Mouse (Mus musculus): ENCODE data around the gene Tmem135. TPM values are rescaled to one million over a fixed set of nuclear protein-coding genes. Genes with fewer than 3 reads are reported as not detected.
A peak's percentile ranks its signal among the peaks of the same experiment; 100 is the strongest.
"Not testable (repeated sequence)": the region's sequence is repeated elsewhere in the genome, so short reads cannot be mapped to it uniquely, and the experiment has no call there.

Tmem135 gene
- polyA plus RNA-seq, 1 experiment from 2014 or later = 54.6 TPM

- ATAC-seq = no peak
- H3K9ac ChIP-seq (ENCODE audit: low read depth, low read length) = no peak overlapping the region
- no peaks in the 10 kb centered on the region for H3K36me3 ChIP-seq (ENCODE audit: control insufficient read depth, insufficient read depth, low read length)
- WGBS = 67% methylated on average over 5 of the region's 5 CpGs
- H3K27me3 ChIP-seq (replicated peaks; ENCODE audit: control insufficient read depth, insufficient read depth, low read length) = no peaks in the 10 kb centered on the region
- peaks cover 8% of the 10 kb centered on the region for H3K4me1 ChIP-seq (ENCODE audit: control insufficient read depth, insufficient read depth, low read length)
- H3K9me3 ChIP-seq (ENCODE audit: control insufficient read depth, low read length) = no peaks in the 10 kb centered on the region
- H3K4me2 ChIP-seq (ENCODE audit: low read depth, low read length) = 0 out of 2 replicates have a peak overlapping the region, but pooled peaks have one; percentile 12
- no peak overlapping the region for H3K4me3 ChIP-seq (ENCODE audit: low read length)
- H3K27ac ChIP-seq (ENCODE audit: low read length) = peak overlapping the region; percentile 75
Observed at GRCm38 (mm10) chr7:89326202-89326601, 77.8 kb downstream of the Tmem135 start.

- H3K36me3 ChIP-seq (ENCODE audit: control insufficient read depth, insufficient read depth, low read length); H3K4me3 ChIP-seq (ENCODE audit: low read length); H3K4me1 ChIP-seq (ENCODE audit: control insufficient read depth, insufficient read depth, low read length); ATAC-seq; H3K27ac ChIP-seq (ENCODE audit: low read length); H3K9ac ChIP-seq (ENCODE audit: low read depth, low read length); H3K4me2 ChIP-seq (ENCODE audit: low read depth, low read length); H3K27me3 ChIP-seq (replicated peaks; ENCODE audit: control insufficient read depth, insufficient read depth, low read length); H3K9me3 ChIP-seq (ENCODE audit: control insufficient read depth, low read length): not testable (repeated sequence)
- WGBS = 89% methylated on average over 4 of the region's 4 CpGs
Observed at GRCm38 (mm10) chr7:89322741-89323140, 81.3 kb downstream of the Tmem135 start.

GRCm38 (mm10) chr7:89319351-89319750 is 84.7 kb downstream of the Tmem135 start:
- WGBS = 78% methylated on average over 1 of the region's 1 CpGs
- Histone ChIP-seq H3K4me2 (ENCODE audit: low read depth, low read length) (no peak overlapping the region), H3K4me1 (ENCODE audit: control insufficient read depth, insufficient read depth, low read length) (peaks cover 3% of the 10 kb centered on the region; the same call in 1 of the 2 replicates), H3K36me3 (ENCODE audit: control insufficient read depth, insufficient read depth, low read length) (no peaks in the 10 kb centered on the region), H3K9ac (ENCODE audit: low read depth, low read length) (no peak overlapping the region), H3K27me3 (replicated peaks; ENCODE audit: control insufficient read depth, insufficient read depth, low read length) (no peaks in the 10 kb centered on the region), H3K4me3 (ENCODE audit: low read length) (no peak overlapping the region), H3K9me3 (ENCODE audit: control insufficient read depth, low read length) (no peaks in the 10 kb centered on the region), H3K27ac (ENCODE audit: low read length) (no peak overlapping the region)
- ATAC-seq = no peak

GRCm38 (mm10) chr7:89317088-89317487 is 86.9 kb downstream of the Tmem135 start:
- not testable (repeated sequence) for H3K27me3 ChIP-seq (replicated peaks; ENCODE audit: control insufficient read depth, insufficient read depth, low read length); H3K4me1 ChIP-seq (ENCODE audit: control insufficient read depth, insufficient read depth, low read length); H3K27ac ChIP-seq (ENCODE audit: low read length); H3K9me3 ChIP-seq (ENCODE audit: control insufficient read depth, low read length); ATAC-seq; H3K4me2 ChIP-seq (ENCODE audit: low read depth, low read length); H3K4me3 ChIP-seq (ENCODE audit: low read length); H3K9ac ChIP-seq (ENCODE audit: low read depth, low read length); H3K36me3 ChIP-seq (ENCODE audit: control insufficient read depth, insufficient read depth, low read length)
- WGBS = 91% methylated on average over 1 of the region's 1 CpGs

- 80% methylated on average over 3 of the region's 3 CpGs for WGBS
- no peaks in the 10 kb centered on the region for H3K27me3 ChIP-seq (replicated peaks; ENCODE audit: control insufficient read depth, insufficient read depth, low read length)
- H3K9ac ChIP-seq (ENCODE audit: low read depth, low read length) = no peak overlapping the region
- peak; percentile 62 for ATAC-seq
- H3K36me3 ChIP-seq (ENCODE audit: control insufficient read depth, insufficient read depth, low read length) = no peaks in the 10 kb centered on the region
- no peak overlapping the region for H3K27ac ChIP-seq (ENCODE audit: low read length)
- H3K4me2 ChIP-seq (ENCODE audit: low read depth, low read length) = no peak overlapping the region
- no peaks in the 10 kb centered on the region for H3K9me3 ChIP-seq (ENCODE audit: control insufficient read depth, low read length)
- no peak overlapping the region for H3K4me3 ChIP-seq (ENCODE audit: low read length)
- peaks cover 2% of the 10 kb centered on the region; the same call in 1 of the 2 replicates for H3K4me1 ChIP-seq (ENCODE audit: control insufficient read depth, insufficient read depth, low read length)
Observed at GRCm38 (mm10) chr7:89316112-89316511, 87.9 kb downstream of the Tmem135 start.

GRCm38 (mm10) chr7:89311555-89311954 is 92.5 kb downstream of the Tmem135 start:
- no peaks in the 10 kb centered on the region for H3K27me3 ChIP-seq (replicated peaks; ENCODE audit: control insufficient read depth, insufficient read depth, low read length)
- H3K36me3 ChIP-seq (ENCODE audit: control insufficient read depth, insufficient read depth, low read length) = no peaks in the 10 kb centered on the region
- no peak overlapping the region for H3K4me2 ChIP-seq (ENCODE audit: low read depth, low read length)
- no peak for ATAC-seq
- 100% methylated on average over 1 of the region's 1 CpGs for WGBS
- peaks cover 5% of the 10 kb centered on the region; the same call in 1 of the 2 replicates for H3K4me1 ChIP-seq (ENCODE audit: control insufficient read depth, insufficient read depth, low read length)
- H3K4me3 ChIP-seq (ENCODE audit: low read length) = no peak overlapping the region
- no peak overlapping the region for H3K9ac ChIP-seq (ENCODE audit: low read depth, low read length)
- H3K9me3 ChIP-seq (ENCODE audit: control insufficient read depth, low read length) = no peaks in the 10 kb centered on the region
- H3K27ac ChIP-seq (ENCODE audit: low read length) = no peak overlapping the region

- H3K4me3 ChIP-seq (ENCODE audit: low read length) = no peak overlapping the region
- H3K4me1 ChIP-seq (ENCODE audit: control insufficient read depth, insufficient read depth, low read length) = 0 out of 2 replicates have a peak, but pooled peaks cover 5% of the 10 kb centered on the region
- no peaks in the 10 kb centered on the region for H3K27me3 ChIP-seq (replicated peaks; ENCODE audit: control insufficient read depth, insufficient read depth, low read length)
- no peak overlapping the region for H3K4me2 ChIP-seq (ENCODE audit: low read depth, low read length)
- no peak for ATAC-seq
- H3K9ac ChIP-seq (ENCODE audit: low read depth, low read length) = no peak overlapping the region
- H3K36me3 ChIP-seq (ENCODE audit: control insufficient read depth, insufficient read depth, low read length) = no peaks in the 10 kb centered on the region
- no peak overlapping the region for H3K27ac ChIP-seq (ENCODE audit: low read length)
- WGBS = 56% methylated on average over 3 of the region's 3 CpGs
- H3K9me3 ChIP-seq (ENCODE audit: control insufficient read depth, low read length) = no peaks in the 10 kb centered on the region
Observed at GRCm38 (mm10) chr7:89308926-89309325, 95.1 kb downstream of the Tmem135 start.

- H3K9ac ChIP-seq (ENCODE audit: low read depth, low read length) = no peak overlapping the region
- 80% methylated on average over 11 of the region's 11 CpGs for WGBS
- H3K4me3 ChIP-seq (ENCODE audit: low read length) = no peak overlapping the region
- no peaks in the 10 kb centered on the region for H3K27me3 ChIP-seq (replicated peaks; ENCODE audit: control insufficient read depth, insufficient read depth, low read length)
- H3K36me3 ChIP-seq (ENCODE audit: control insufficient read depth, insufficient read depth, low read length) = 0 out of 2 replicates have a peak, but pooled peaks cover 1% of the 10 kb centered on the region
- ATAC-seq = no peak
- no peak overlapping the region for H3K27ac ChIP-seq (ENCODE audit: low read length)
- no peaks in the 10 kb centered on the region for H3K9me3 ChIP-seq (ENCODE audit: control insufficient read depth, low read length)
- 0 out of 2 replicates have a peak, but pooled peaks cover 5% of the 10 kb centered on the region for H3K4me1 ChIP-seq (ENCODE audit: control insufficient read depth, insufficient read depth, low read length)
- H3K4me2 ChIP-seq (ENCODE audit: low read depth, low read length) = no peak overlapping the region
Observed at GRCm38 (mm10) chr7:89308238-89308637, 95.8 kb downstream of the Tmem135 start.

- no peak for ATAC-seq
- Histone ChIP-seq H3K4me1 (ENCODE audit: control insufficient read depth, insufficient read depth, low read length) (0 out of 2 replicates have a peak, but pooled peaks cover 5% of the 10 kb centered on the region), H3K4me3 (ENCODE audit: low read length) (no peak overlapping the region), H3K9me3 (ENCODE audit: control insufficient read depth, low read length) (no peaks in the 10 kb centered on the region), H3K4me2 (ENCODE audit: low read depth, low read length) (no peak overlapping the region), H3K27me3 (replicated peaks; ENCODE audit: control insufficient read depth, insufficient read depth, low read length) (no peaks in the 10 kb centered on the region), H3K36me3 (ENCODE audit: control insufficient read depth, insufficient read depth, low read length) (0 out of 2 replicates have a peak, but pooled peaks cover 3% of the 10 kb centered on the region), H3K27ac (ENCODE audit: low read length) (no peak overlapping the region), H3K9ac (ENCODE audit: low read depth, low read length) (no peak overlapping the region)
- WGBS = 89% methylated on average over 6 of the region's 6 CpGs
Observed at GRCm38 (mm10) chr7:89306831-89307230, 97.2 kb downstream of the Tmem135 start.

- Histone ChIP-seq H3K9me3 (ENCODE audit: control insufficient read depth, low read length) (no peaks in the 10 kb centered on the region), H3K4me2 (ENCODE audit: low read depth, low read length) (no peak overlapping the region), H3K4me1 (ENCODE audit: control insufficient read depth, insufficient read depth, low read length) (0 out of 2 replicates have a peak, but pooled peaks cover 5% of the 10 kb centered on the region), H3K36me3 (ENCODE audit: control insufficient read depth, insufficient read depth, low read length) (0 out of 2 replicates have a peak, but pooled peaks cover 3% of the 10 kb centered on the region), H3K27me3 (replicated peaks; ENCODE audit: control insufficient read depth, insufficient read depth, low read length) (no peaks in the 10 kb centered on the region), H3K4me3 (ENCODE audit: low read length) (no peak overlapping the region), H3K9ac (ENCODE audit: low read depth, low read length) (no peak overlapping the region), H3K27ac (ENCODE audit: low read length) (no peak overlapping the region)
- WGBS = 90% methylated on average over 3 of the region's 3 CpGs
- no peak for ATAC-seq
Observed at GRCm38 (mm10) chr7:89304958-89305357, 99.1 kb downstream of the Tmem135 start.

Data from intestine, embryonic 16.5 days (tissue).